Mouse (Mus musculus) megakaryocyte, adult 5-6 weeks (primary cell): ENCODE measurements around the gene Zfp811. TPM values are rescaled to one million over a fixed set of nuclear protein-coding genes. Genes with fewer than 3 reads are reported as not detected.

Experiments
- ATAC-seq: 2 replicates; pipeline ENCODE4 v1.8.0; 2016; ENCODE audit warnings: mild to moderate bottlenecking, inconsistent platforms; ENCODE audit not compliant: poor library complexity, severe bottlenecking
- total RNA-seq, 2 experiments: library from RNA; stranded (forward) in 1 of 2; stranded (reverse) in 1 of 2; fragments of 153-499, 151-499 nt in 1 of 2; fragments of 221-1000, 200-1000 nt in 1 of 2; gene quantifications; 2 replicates each; pipeline versions ENCODE4 v1.2.3 to v1.2.4; 2015 to 2017

The Zfp811 gene
- total RNA-seq, 2 experiments from 2014 or later, result 0.18 TPM; not detected in 1

- ATAC-seq, result no peak
Measured at GRCm38 (mm10) chr17:32766422-32766821, 43.3 kb downstream of the Zfp811 start.

GRCm38 (mm10) chr17:32757331-32757730, 52.4 kb downstream of the Zfp811 start:
- no peak for ATAC-seq

- no peak for ATAC-seq
Measured at GRCm38 (mm10) chr17:32753634-32754033, 56.1 kb downstream of the Zfp811 start.

DNA sequence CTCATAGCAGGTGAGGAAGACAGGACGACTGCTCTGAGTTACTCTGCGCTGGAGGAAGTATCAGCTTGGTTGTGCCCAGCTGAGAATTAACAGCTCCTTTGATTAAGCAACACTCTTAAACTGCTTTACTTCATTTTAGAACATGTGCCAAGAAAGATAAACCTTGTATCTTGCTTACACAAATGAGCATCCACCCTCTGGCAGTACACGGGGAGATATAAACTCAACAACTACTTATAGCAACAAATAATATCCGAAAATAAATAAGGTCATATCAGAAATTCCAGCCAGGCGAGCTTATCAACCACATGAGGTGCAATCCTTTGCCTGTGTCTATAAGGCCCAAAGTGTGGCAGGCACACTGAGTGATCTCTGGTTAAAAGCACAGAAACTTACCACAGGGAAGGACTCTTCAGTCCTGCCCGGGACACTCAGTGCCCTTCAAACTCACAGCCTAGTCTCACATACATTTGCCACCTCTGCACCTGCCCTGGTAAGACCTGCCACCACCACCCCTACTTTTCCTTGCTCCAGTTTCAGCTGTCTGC, 56.8 kb downstream of the Zfp811 start:
- no peak for ATAC-seq

- ATAC-seq, result no peak
Measured at GRCm38 (mm10) chr17:32750611-32751010, 59.1 kb downstream of the Zfp811 start.

Other genes starting within 250 kb of the Zfp811 start
- not detected in 2 replicates for gene Cyp4f37, start 188.6 kb downstream of the Zfp811 start, total RNA-seq (2015)
- 1.1 TPM in 1 of 2 replicates, not detected in the other for gene Cyp4f37, start 188.6 kb downstream of the Zfp811 start, total RNA-seq (2017)
- gene Cyp4f40, start 151.0 kb downstream of the Zfp811 start, total RNA-seq (2015), result not detected in 2 replicates
- not detected in 2 replicates for gene Cyp4f40, start 151.0 kb downstream of the Zfp811 start, total RNA-seq (2017)
- not detected in 2 replicates for gene Cyp4f15, start 124.3 kb downstream of the Zfp811 start, total RNA-seq (2015)
- not detected in 2 replicates for gene Cyp4f15, start 124.3 kb downstream of the Zfp811 start, total RNA-seq (2017)
- 45.8 and 49.6 TPM in 2 replicates for gene Zfp871, start 21.6 kb downstream of the Zfp811 start, total RNA-seq (2015)
- gene Zfp871, start 21.6 kb downstream of the Zfp811 start, total RNA-seq (2017), result 26.5 and 29.9 TPM in 2 replicates
- gene Zfp799, start 20.3 kb upstream of the Zfp811 start, total RNA-seq (2015), result 2.4 and 3.2 TPM in 2 replicates
- gene Zfp799, start 20.3 kb upstream of the Zfp811 start, total RNA-seq (2017), result 2.6 and 3.3 TPM in 2 replicates
- 2.4 and 3.4 TPM in 2 replicates for gene Zfp870, start 81.7 kb upstream of the Zfp811 start, total RNA-seq (2015)
- 2.1 and 2.9 TPM in 2 replicates for gene Zfp870, start 81.7 kb upstream of the Zfp811 start, total RNA-seq (2017)
- gene Cyp4f14, start 107.4 kb upstream of the Zfp811 start, total RNA-seq (2015), result not detected in 2 replicates
- not detected in 2 replicates for gene Cyp4f14, start 107.4 kb upstream of the Zfp811 start, total RNA-seq (2017)
- gene Cyp4f13, start 137.5 kb upstream of the Zfp811 start, total RNA-seq (2015), result 19.0 and 20.2 TPM in 2 replicates
- 9.2 and 11.7 TPM in 2 replicates for gene Cyp4f13, start 137.5 kb upstream of the Zfp811 start, total RNA-seq (2017)
- 16.7 and 20.0 TPM in 2 replicates for gene Zfp472, start 155.9 kb upstream of the Zfp811 start, total RNA-seq (2015)
- gene Zfp472, start 155.9 kb upstream of the Zfp811 start, total RNA-seq (2017), result 14.0 and 22.5 TPM in 2 replicates
- 5.2 and 7.2 TPM in 2 replicates for gene Zfp952, start 183.2 kb upstream of the Zfp811 start, total RNA-seq (2015)
- gene Zfp952, start 183.2 kb upstream of the Zfp811 start, total RNA-seq (2017), result 6.4 and 8.2 TPM in 2 replicates
- 3.8 and 4.0 TPM in 2 replicates for gene Zfp763, start 223.5 kb upstream of the Zfp811 start, total RNA-seq (2015)
- 3.0 and 3.6 TPM in 2 replicates for gene Zfp763, start 223.5 kb upstream of the Zfp811 start, total RNA-seq (2017)